Mouse (Mus musculus) stomach, adult 2 months (tissue): ENCODE results near the gene Lrrtm4. TPM values are rescaled to one million over a fixed set of nuclear protein-coding genes. Genes with fewer than 3 reads are reported as not detected.

Experiments used
- polyA plus RNA-seq: library from polyadenylated mRNA; depleted of rRNA; stranded (reverse); fragments of >200 nt; gene quantifications from 2 replicates; pipeline ENCODE4 v1.2.3, GENCODE M21; 2012; rRNA removed

The Lrrtm4 gene
- not detected in 2 replicates for polyA plus RNA-seq

GRCm38 (mm10) chr6:80018765-80019164 lies at the start of gene Lrrtm4:
Gene Lrrtm4 (plus strand): TSS chr6:80018877.

Other genes starting within 250 kb of the Lrrtm4 start
- gene Gm20594, start 201.0 kb upstream of the Lrrtm4 start, polyA plus RNA-seq: not detected in 2 replicates